Mouse (Mus musculus): Measurements from ENCODE around the gene Olfr281. TPM values are rescaled to one million over a fixed set of nuclear protein-coding genes. Genes with fewer than 3 reads are reported as not detected.
"Not testable (repeated sequence)": the region's sequence is repeated elsewhere in the genome, so short reads cannot be mapped to it uniquely, and the experiment has no call there.

Gene Olfr281
- polyA plus RNA-seq (2016; fragmentation: Nextera tagmentation; extraction: Ambion mirVana): not detected in 2 replicates

DNA sequence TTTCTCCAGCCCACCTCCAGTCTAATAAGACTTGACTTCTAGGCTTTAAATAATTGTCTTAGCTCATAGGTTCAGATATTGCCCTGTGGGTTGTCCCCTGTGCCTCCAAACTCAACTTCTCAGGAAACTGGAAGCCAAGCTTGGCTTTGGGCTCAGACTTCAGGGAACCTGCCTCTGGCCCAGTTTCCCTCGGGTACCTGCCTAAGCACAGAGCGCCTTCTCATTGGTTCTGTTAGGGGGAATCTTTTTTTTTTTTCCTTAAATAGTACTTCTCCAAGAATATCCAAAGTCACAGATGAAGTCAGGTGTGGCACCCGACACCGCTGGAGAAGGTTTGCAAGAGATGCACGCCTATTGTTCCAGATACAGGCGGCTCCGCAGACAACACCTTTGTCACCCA lies at the start of gene Olfr281:
Gene Olfr281 (plus strand): TSS at position 301 of the 400 bp plus-strand sequence.
- no peak for DNase-seq (ENCODE audit: low spot score)
- 89% methylated on average over 7 of the region's 7 CpGs for WGBS
- Histone ChIP-seq H3K27me3 (ENCODE audit: low read depth, poor library complexity, severe bottlenecking) (no peaks in the 10 kb centered on the region), H3K4me3 (no peak within 1 kb of the TSS), H3K27ac (no peak within 1 kb of the TSS), H3K9me3 (replicated peaks) (no peaks in the 10 kb centered on the region; the same call in 1 of the 2 replicates), H3K4me1 (no peaks in the 10 kb centered on the region), H3K36me3 (no peaks in the 10 kb centered on the region)

DNA sequence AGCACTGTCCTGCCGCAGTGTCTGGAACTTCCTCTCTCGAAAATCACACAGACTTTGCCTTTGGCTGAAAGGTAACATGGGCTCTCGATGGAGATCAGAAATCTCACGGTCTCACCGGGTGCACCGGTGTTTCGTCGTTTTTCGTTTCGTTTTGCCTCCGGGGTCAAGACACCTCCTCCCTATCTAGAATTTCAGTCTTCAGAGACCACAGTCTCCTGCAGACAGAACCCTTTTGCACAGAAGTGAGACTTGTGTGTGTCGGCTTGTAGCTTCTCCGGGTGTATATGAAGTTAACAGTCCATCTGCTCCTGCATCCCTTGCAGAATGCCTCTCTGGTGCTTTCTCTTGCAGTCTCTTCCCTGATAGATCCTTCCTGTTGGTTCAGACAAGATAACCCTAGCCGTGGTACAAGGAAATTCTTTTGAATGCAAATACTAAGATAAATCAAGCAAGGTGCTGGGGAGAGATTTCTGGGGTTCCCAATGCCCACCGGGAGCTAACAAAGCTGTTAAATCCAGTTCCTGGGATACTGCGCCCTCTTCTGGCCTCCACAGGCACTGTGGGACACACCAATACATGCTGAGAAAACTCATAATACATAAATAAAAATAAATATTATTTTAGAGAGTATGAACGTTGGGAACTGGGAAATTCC lies 43.9 kb upstream of the Olfr281 start:
- peak; percentile 27 for DNase-seq (ENCODE audit: low spot score)
- Histone ChIP-seq H3K4me1 (no peaks in the 10 kb centered on the region), H3K36me3 (no peaks in the 10 kb centered on the region), H3K4me3 (no peak overlapping the region), H3K27ac (no peak overlapping the region), H3K27me3 (ENCODE audit: low read depth, poor library complexity, severe bottlenecking) (no peaks in the 10 kb centered on the region), H3K9me3 (replicated peaks) (no peaks in the 10 kb centered on the region)
- 74% methylated on average over 17 of the region's 17 CpGs for WGBS

DNA sequence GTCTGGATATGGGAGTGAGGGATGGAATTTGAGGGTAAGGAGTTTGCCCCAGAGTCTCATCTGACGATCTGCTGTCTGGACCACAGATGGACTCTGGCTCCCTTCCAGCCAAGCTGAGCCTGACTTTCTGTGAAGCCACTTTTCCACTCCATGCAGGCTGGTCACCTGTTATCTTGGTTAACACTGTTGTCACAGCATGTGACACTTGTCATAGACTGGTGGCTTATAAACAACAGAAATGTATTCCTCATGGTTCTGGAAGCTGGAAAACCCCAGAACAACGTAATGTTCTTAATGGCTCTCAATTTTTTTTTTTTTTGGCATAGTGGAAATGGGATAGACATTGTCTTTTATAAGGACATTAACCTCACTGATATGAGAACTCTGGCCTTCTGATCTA lies 42.8 kb upstream of the Olfr281 start:
- Histone ChIP-seq H3K4me1 (no peaks in the 10 kb centered on the region), H3K27ac (no peak overlapping the region), H3K27me3 (ENCODE audit: low read depth, poor library complexity, severe bottlenecking) (no peaks in the 10 kb centered on the region), H3K4me3 (no peak overlapping the region), H3K36me3 (no peaks in the 10 kb centered on the region), H3K9me3 (replicated peaks) (no peaks in the 10 kb centered on the region)
- peak; percentile 14 for DNase-seq (ENCODE audit: low spot score)
- WGBS: 96% methylated on average over 2 of the region's 2 CpGs

DNA sequence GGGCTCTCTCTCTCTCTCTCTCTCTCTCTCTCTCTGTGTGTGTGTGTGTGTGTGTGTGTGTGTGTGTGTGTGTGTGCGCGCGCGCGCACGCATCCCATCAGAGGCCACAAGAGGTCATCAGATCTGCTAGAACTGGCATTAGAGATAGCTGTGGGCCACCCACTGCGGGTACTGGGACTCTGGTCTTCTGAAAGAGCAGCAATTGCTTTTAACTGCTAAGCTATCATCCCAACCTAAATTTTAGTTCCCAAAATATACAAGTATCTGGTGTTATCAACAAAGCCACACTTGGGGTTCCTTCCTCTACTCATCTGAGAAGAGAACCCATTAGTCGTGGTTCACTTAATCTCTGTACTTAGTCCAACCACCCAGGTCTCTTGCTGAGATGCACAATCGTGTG lies 42.1 kb upstream of the Olfr281 start:
- WGBS: 94% methylated on average over 9 of the region's 9 CpGs
- Histone ChIP-seq H3K36me3 (no peaks in the 10 kb centered on the region), H3K4me3 (no peak overlapping the region), H3K27ac (no peak overlapping the region), H3K9me3 (replicated peaks) (no peaks in the 10 kb centered on the region), H3K27me3 (ENCODE audit: low read depth, poor library complexity, severe bottlenecking) (no peaks in the 10 kb centered on the region), H3K4me1 (no peaks in the 10 kb centered on the region)
- no peak for DNase-seq (ENCODE audit: low spot score)

DNA sequence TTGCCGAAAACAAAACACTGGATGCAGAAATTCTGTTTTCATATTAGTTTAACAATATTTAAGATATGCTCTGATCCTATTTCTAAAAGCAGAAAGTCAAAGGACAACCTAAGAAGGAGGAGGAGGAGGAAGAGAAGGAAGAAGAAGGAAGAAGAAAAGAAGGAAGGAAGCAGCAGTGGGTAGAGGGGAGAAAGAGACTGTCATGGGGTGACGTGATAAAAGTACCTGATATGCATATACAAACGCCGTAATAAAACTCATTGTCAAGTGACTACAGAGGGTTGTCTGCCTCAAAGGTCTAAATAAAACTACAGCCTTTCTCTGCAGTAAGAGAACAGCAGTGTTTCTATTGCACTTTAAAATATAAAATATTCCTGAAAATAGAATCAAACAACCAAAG lies 36.4 kb upstream of the Olfr281 start:
- H3K27ac ChIP-seq: no peak overlapping the region
- 82% methylated on average over 4 of the region's 4 CpGs for WGBS
- DNase-seq (ENCODE audit: low spot score): no peak
- H3K27me3 ChIP-seq (ENCODE audit: low read depth, poor library complexity, severe bottlenecking): no peaks in the 10 kb centered on the region
- H3K9me3 ChIP-seq (replicated peaks): no peaks in the 10 kb centered on the region
- H3K4me3 ChIP-seq: no peak overlapping the region
- H3K36me3 ChIP-seq: no peaks in the 10 kb centered on the region
- H3K4me1 ChIP-seq: peaks cover 4% of the 10 kb centered on the region; the same call in 1 of the 2 replicates

DNA sequence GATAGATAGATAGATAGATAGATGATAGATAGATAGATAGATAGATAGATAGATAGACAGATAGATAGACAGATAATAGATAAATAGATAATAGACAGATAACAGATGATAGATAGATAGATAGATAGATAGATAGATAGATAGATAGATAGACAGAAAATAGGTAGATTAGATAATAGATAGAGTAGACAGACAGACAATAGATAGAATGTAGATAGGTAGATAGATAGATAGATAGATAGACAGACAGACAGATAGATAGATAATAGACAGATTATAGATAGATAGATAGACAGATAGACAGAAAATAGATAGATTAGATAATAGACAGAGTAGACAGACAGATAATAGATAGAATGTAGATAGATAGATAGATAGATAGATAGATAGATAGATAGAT lies 35.6 kb upstream of the Olfr281 start:
- not testable (repeated sequence) for H3K4me1 ChIP-seq; H3K27ac ChIP-seq; H3K27me3 ChIP-seq (ENCODE audit: low read depth, poor library complexity, severe bottlenecking); DNase-seq (ENCODE audit: low spot score); H3K4me3 ChIP-seq; H3K36me3 ChIP-seq; H3K9me3 ChIP-seq (replicated peaks)

DNA sequence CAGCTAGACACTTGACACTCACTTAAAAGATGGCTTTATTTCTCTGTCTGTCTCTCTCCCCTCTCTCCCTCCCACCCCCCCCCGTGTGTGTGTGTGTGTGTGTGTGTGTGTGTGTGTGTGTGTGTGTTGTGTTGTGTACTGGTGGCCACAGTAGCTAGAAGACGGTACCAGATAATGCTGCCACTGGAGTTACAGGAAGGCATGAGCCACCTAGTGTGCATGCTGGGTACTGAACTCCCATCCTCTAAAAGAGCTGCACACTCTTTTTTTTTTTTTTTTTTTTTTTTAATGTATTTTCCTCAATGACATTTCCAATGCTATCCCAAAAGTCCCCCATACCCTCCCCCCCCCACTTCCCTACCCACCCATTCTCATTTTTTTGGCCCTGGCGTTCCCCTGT lies 35.1 kb upstream of the Olfr281 start:
- WGBS: 42% methylated on average over 2 of the region's 3 CpGs
- not testable (repeated sequence) for H3K27me3 ChIP-seq (ENCODE audit: low read depth, poor library complexity, severe bottlenecking); H3K36me3 ChIP-seq; H3K9me3 ChIP-seq (replicated peaks); H3K4me3 ChIP-seq; H3K27ac ChIP-seq; H3K4me1 ChIP-seq
- DNase-seq (ENCODE audit: low spot score): peak; percentile 29

DNA sequence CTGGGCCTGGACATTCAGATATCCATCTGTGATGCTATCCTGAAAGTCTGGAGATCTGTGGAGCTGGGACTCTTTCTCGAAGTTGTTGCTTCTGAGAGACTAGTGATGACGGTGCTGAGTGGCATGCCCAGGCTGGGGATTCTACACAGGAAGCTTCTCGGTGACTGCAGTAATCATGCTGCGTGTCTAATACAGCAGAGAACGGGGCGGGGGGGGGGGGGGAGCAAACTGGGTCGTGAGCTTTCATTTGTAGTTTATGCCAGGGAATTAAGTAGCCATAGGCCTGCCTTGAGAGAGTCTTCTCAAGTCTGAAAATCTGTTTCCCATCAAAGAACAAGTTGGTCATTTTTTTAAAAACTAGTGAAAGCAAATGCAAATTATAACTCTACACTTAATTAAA lies 34.3 kb upstream of the Olfr281 start:
- H3K4me3 ChIP-seq: no peak overlapping the region
- H3K9me3 ChIP-seq (replicated peaks): no peaks in the 10 kb centered on the region
- H3K27ac ChIP-seq: no peak overlapping the region
- no peaks in the 10 kb centered on the region for H3K27me3 ChIP-seq (ENCODE audit: low read depth, poor library complexity, severe bottlenecking)
- peaks cover 4% of the 10 kb centered on the region; the same call in 1 of the 2 replicates for H3K4me1 ChIP-seq
- peak; percentile 18 for DNase-seq (ENCODE audit: low spot score)
- WGBS: 73% methylated on average over 7 of the region's 7 CpGs
- H3K36me3 ChIP-seq: no peaks in the 10 kb centered on the region

DNA sequence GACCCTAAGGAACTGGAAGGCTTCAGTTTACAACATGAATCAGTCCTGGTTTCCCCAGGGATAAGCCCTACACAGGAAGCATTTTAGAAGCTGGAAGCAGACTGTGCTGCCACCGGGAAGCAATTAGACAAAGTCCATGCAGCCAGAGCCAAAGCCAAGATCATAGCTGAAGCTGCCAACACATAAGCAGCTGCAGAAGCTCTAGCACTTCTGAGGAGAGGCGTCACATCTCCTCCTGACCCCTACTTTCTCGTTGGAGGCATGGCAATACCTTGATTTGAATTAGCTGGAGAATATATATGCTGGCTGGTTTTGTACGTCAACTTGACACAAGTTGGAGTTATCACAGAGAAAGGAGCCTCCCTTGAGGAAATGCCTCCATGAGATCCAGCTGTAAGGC lies 31.5 kb upstream of the Olfr281 start:
- H3K27ac ChIP-seq: no peak overlapping the region
- H3K4me3 ChIP-seq: no peak overlapping the region
- DNase-seq (ENCODE audit: low spot score): no peak
- H3K36me3 ChIP-seq: no peaks in the 10 kb centered on the region
- H3K27me3 ChIP-seq (ENCODE audit: low read depth, poor library complexity, severe bottlenecking): no peaks in the 10 kb centered on the region
- peaks cover 23% of the 10 kb centered on the region for H3K4me1 ChIP-seq
- WGBS: 68% methylated on average over 4 of the region's 4 CpGs
- no peaks in the 10 kb centered on the region for H3K9me3 ChIP-seq (replicated peaks)

DNA sequence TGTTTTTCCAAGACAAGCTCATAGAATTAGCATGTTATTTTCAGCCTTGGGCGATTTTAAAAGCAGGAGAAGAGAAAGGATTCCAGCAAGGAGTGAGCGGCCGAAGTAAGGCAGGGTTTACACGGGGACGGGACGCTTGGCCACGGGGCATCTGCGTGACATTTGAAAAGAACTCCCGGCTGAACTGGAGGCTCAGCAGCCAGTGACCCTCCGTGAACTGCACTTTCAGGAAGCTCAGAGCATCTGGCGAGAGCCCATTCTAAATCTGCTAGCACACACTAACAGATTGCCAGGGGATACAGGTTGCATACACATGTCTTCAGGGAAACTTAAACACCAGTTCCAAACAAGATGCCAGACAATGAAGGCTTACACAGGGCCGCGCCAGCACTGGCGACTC lies 28.1 kb upstream of the Olfr281 start:
- H3K27me3 ChIP-seq (ENCODE audit: low read depth, poor library complexity, severe bottlenecking): no peaks in the 10 kb centered on the region
- H3K27ac ChIP-seq: no peak overlapping the region; the same call in 1 of the 2 replicates
- no peak for DNase-seq (ENCODE audit: low spot score)
- H3K4me1 ChIP-seq: peaks cover 23% of the 10 kb centered on the region
- 68% methylated on average over 14 of the region's 14 CpGs for WGBS
- H3K4me3 ChIP-seq: no peak overlapping the region
- H3K9me3 ChIP-seq (replicated peaks): no peaks in the 10 kb centered on the region
- no peaks in the 10 kb centered on the region for H3K36me3 ChIP-seq

DNA sequence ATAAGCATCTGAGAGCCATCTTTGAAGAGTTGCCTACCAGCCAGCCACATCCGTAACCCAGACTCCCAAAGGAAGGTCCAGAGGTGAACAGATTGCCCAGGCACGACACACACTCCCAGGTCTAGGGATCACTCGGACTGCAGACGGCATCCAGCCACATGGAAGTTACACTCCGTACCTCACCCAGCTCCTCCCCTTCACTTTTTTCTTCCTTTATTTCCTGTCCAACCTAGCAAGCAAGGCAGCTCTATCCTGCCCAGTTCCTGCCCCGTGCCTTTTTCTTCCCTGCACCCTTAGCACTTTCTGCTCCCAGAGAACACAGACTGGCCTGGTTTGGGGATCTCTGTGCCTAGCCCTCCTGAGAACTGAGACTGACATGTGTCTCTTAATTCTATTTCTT lies 27.6 kb upstream of the Olfr281 start:
- no peaks in the 10 kb centered on the region for H3K9me3 ChIP-seq (replicated peaks)
- no peaks in the 10 kb centered on the region for H3K27me3 ChIP-seq (ENCODE audit: low read depth, poor library complexity, severe bottlenecking)
- H3K36me3 ChIP-seq: no peaks in the 10 kb centered on the region
- no peak overlapping the region; the same call in 1 of the 2 replicates for H3K27ac ChIP-seq
- peak; percentile 32 for DNase-seq (ENCODE audit: low spot score)
- H3K4me3 ChIP-seq: no peak overlapping the region
- WGBS: 59% methylated on average over 6 of the region's 6 CpGs
- H3K4me1 ChIP-seq: peaks cover 23% of the 10 kb centered on the region

DNA sequence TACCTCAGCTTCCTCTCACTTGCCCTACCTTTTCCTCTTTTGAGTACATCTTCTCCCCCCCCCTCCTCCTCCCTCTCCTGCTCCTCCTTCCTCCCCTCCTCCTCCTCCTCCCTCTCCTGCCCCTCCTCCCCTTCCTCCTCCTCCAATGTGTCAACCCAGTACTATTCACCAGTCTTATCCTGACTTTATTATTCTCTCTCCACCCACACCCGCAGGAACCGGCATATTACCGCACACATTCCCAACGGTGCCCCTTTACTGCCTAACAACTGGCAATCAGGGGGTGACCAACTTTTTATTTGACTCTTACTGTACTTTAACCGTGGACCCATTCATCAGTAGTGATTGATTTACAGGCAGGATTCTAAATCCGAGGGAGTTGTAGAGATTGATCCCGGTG lies 27.2 kb upstream of the Olfr281 start:
- H3K36me3 ChIP-seq: no peaks in the 10 kb centered on the region
- peaks cover 23% of the 10 kb centered on the region for H3K4me1 ChIP-seq
- WGBS: 79% methylated on average over 7 of the region's 7 CpGs
- H3K27me3 ChIP-seq (ENCODE audit: low read depth, poor library complexity, severe bottlenecking): no peaks in the 10 kb centered on the region
- H3K9me3 ChIP-seq (replicated peaks): no peaks in the 10 kb centered on the region
- H3K27ac ChIP-seq: no peak overlapping the region; the same call in 1 of the 2 replicates
- H3K4me3 ChIP-seq: no peak overlapping the region
- no peak for DNase-seq (ENCODE audit: low spot score)

DNA sequence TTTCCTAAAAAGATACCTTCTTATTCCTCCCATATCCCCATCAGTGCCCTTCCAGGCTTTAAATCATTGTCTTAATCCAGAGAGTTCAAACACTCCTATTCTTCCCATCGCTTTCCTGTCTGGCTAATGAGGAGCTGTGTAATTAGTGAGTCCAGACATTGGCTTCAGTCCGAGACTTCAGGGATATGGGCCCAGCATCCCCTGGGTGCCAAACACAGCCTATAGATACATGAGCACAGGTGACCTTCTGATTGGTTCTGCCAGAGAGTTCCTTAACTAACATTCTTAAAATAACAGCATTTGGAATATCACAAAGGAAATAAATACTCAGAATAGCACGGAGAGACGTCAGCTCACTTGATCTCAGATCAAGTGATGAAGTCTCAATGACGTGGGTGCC lies 21.5 kb upstream of the Olfr281 start, which contains the start of gene Olfr282:
Gene Olfr282 (plus strand): TSS at position 301 of the 400 bp plus-strand sequence.
- H3K4me3 ChIP-seq; H3K27ac ChIP-seq; H3K27me3 ChIP-seq (ENCODE audit: low read depth, poor library complexity, severe bottlenecking); DNase-seq (ENCODE audit: low spot score); H3K9me3 ChIP-seq (replicated peaks); H3K36me3 ChIP-seq; H3K4me1 ChIP-seq: not testable (repeated sequence)
- WGBS: 80% methylated on average over 5 of the region's 5 CpGs

DNA sequence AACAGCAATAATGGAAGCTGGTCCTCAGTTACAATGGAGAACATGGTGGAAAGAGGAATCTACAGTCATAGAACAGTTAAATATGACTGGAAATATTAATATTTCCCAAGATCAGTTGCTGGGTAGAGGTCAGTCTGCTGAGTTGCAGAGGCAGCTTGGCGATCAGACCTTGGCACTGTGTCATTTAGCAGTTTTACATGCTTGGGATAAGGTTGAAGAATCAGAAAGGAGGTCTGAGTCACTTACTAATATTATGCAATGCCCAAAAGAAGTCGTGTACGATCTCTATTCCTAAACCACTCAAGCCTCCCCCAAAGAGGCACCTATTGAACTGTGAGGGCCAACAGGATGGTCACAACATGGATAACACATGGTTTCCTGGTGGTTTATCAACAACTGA lies 7.8 kb upstream of the Olfr281 start:
- WGBS: 79% methylated on average over 3 of the region's 3 CpGs
- Histone ChIP-seq H3K4me3 (no peak overlapping the region), H3K27ac (no peak overlapping the region), H3K9me3 (replicated peaks) (no peaks in the 10 kb centered on the region), H3K4me1 (no peaks in the 10 kb centered on the region), H3K36me3 (no peaks in the 10 kb centered on the region), H3K27me3 (ENCODE audit: low read depth, poor library complexity, severe bottlenecking) (no peaks in the 10 kb centered on the region)
- DNase-seq (ENCODE audit: low spot score): no peak
